Mouse (Mus musculus) bone marrow macrophage, adult 2 months (primary cell): ENCODE results near the gene Prpsap1. TPM values are rescaled to one million over a fixed set of nuclear protein-coding genes. Genes with fewer than 3 reads are reported as not detected.
A peak's percentile ranks its signal among the peaks of the same experiment; 100 is the strongest.

Experiments
- H3K27ac ChIP-seq: 2 replicates; pipeline ENCODE4 v1.5.1; 2012; ENCODE audit warnings: low read depth, low read length; ENCODE audit not compliant: insufficient read depth
- H3K4me1 ChIP-seq: 2 replicates; pipeline ENCODE4 v1.6.1; 2012; ENCODE audit warnings: low read length; ENCODE audit not compliant: control insufficient read depth, insufficient read depth
- H3K4me3 ChIP-seq: 2 replicates; pipeline ENCODE4 v1.5.1; 2012; ENCODE audit warnings: mild to moderate bottlenecking, low read length, moderate library complexity; ENCODE audit not compliant: insufficient read depth
- CTCF ChIP-seq: IDR thresholded peaks from 2 replicates; pipeline ENCODE4 v1.5.1; 2012; ENCODE audit warnings: low read depth, mild to moderate bottlenecking, low read length, moderate library complexity
- POLR2A ChIP-seq: IDR thresholded peaks from 2 replicates; pipeline ENCODE4 v1.6.1; 2012; ENCODE audit warnings: mild to moderate bottlenecking, low read depth, low read length, borderline replicate concordance
- polyA plus RNA-seq: library from polyadenylated mRNA; stranded (reverse); fragments of >200 nt; gene quantifications from 2 replicates; pipeline ENCODE4 v1.2.4, GENCODE M21; 2012; ENCODE audit not compliant: missing spikeins, insufficient read depth, insufficient read length

Gene Prpsap1
- polyA plus RNA-seq, 1 experiment, result 54.5 TPM

DNA sequence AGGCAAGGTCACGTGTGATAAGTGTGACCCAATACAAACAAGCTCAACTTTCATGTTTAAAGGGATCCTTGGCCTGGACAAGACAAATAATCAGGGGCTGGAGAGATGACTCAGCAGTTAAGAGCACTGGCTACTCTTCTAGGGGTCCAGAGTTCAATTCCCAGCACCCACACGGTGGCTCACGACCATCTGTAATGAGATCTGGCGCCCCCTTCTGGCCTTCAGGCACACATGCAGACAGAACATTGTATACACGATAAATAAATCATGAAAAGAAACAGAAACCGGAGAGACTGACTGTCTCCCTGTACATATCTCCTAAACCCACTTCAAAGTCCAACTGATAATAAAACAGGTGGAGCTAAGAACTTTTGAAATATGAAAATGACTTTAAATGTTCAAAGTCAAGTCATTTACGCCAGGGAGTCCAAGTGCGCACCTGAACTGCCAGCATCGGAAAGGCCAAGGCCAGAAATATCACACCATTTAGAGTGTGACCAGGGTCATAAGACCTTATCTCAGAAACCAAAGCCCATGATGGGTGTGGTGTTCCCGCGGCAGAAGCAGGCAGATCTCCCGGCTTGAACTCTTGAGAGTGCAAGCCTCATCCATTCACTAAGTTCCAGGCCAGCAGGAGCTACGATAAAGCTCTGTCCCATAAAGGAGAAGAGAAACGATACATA, 5.2 kb downstream of the Prpsap1 start:
- H3K4me1 ChIP-seq, result peaks cover 12% of the 10 kb centered on the region
- H3K4me3 ChIP-seq, result peak overlapping the region; percentile 99
- no peak overlapping the region for H3K27ac ChIP-seq
- TF ChIP-seq CTCF (peak; percentile 72), POLR2A (no peak)

GRCm38 (mm10) chr11:116488207-116488606, 5.8 kb downstream of the Prpsap1 start:
- no peak overlapping the region for H3K4me3 ChIP-seq
- peaks cover 8% of the 10 kb centered on the region for H3K4me1 ChIP-seq
- TF ChIP-seq CTCF (no peak), POLR2A (no peak)
- no peak overlapping the region for H3K27ac ChIP-seq

DNA sequence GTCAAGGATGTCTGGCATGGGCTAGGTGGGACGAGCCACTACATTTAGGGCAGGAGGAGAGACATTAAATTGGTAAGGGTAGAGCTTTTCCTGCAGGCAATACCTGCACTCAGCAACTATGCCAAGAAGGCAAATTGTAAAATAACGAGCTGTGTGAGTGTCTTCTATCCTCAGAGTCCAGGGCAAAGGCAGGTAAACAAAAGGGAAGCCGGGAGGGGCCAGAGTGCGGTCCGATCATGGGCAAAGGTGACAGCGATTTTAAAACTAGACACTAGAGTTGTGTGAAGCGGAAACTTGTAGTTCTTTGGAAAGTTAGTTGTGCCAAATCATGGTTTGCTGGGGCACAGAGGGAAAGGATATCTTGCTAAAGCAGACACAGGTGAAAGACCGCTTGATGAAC, 9.7 kb downstream of the Prpsap1 start:
- TF ChIP-seq POLR2A, result no peak
- TF ChIP-seq CTCF, result no peak
- no peak overlapping the region for H3K27ac ChIP-seq
- peaks cover 3% of the 10 kb centered on the region; the same call in 1 of the 2 replicates for H3K4me1 ChIP-seq
- H3K4me3 ChIP-seq, result no peak overlapping the region

DNA sequence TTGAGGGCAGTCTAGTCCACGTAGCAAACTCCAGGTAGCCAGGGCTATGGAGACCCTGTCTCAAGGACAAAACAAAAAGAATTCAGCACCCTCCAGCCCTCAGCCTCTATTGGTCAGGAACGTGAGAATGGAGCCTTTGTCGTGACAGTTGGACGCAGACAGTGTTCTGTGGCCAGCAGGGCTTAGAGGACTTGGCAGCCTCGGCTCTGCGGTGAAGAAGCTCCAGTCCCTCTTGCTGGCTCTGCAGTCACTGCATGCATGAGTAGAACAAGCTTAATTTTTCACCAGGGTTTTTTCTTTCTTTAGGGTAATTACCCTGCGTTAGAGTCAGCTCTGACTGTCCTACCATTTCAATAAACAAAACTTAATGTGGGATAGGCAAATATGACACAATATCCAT, 12.2 kb downstream of the Prpsap1 start:
- no peak overlapping the region for H3K4me3 ChIP-seq
- no peak overlapping the region for H3K27ac ChIP-seq
- H3K4me1 ChIP-seq, result no peaks in the 10 kb centered on the region
- TF ChIP-seq POLR2A (no peak), CTCF (no peak)

DNA sequence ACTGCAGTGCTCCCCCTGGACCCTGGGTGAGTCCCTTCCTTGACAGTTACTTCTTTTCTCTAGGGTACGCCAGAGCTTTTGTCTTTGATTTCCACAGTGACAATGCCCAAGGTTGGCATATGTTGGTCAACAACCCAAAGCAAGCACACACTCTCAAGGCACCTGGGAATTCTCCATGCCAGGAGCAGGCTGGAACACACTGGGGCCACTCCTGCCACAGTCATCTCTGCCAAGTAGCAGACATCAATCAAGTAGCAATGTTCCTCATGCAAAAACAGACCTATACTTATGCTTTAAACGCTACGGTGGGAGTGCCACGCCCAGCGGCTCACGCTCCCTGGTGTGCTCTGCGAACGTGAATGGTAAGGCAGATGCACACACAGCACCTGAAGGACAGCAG, 13.0 kb downstream of the Prpsap1 start:
- Histone ChIP-seq H3K4me3 (no peak overlapping the region), H3K4me1 (no peaks in the 10 kb centered on the region), H3K27ac (no peak overlapping the region)
- TF ChIP-seq POLR2A (no peak), CTCF (no peak)

DNA sequence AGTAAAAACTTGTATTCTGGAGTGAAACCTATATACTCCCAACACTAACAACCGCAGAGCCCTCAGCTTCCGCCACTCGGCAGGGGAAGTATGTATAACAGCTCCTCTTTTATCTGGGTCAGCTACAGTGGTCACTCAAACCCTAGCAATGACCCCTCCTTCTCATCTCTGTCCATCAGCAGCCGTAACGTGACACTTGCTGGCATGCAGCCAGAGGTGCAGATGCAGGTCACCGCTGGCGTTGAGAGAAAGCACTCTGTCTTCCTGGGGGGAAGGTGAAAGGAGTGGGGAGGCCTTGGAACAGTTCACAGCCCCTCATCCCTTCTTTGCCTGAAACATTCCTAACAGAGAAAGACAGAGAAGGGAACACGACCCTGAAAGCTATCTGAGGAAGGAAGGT, 14.2 kb downstream of the Prpsap1 start:
- TF ChIP-seq CTCF, result no peak
- no peak for TF ChIP-seq POLR2A
- Histone ChIP-seq H3K4me1 (no peaks in the 10 kb centered on the region), H3K27ac (no peak overlapping the region), H3K4me3 (no peak overlapping the region)

DNA sequence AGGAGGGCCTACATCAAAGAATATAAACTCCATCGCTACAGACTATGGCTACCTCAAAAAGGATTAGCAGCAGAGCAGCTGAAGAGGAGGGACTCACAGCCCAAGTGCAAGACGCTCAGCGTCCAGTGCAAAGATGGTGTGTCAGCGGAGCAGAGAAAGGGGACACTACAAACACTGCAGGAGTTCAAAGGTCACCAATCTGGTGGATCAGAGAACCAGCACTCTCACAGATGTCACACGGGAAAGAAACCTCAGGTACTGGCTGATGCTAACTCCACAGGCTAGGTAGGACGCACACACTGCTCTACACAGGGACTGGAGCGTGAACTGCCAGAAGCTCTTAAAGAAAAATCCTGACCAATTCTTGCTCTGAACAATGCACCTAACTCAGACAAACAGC, 15.0 kb downstream of the Prpsap1 start:
- no peak overlapping the region for H3K4me3 ChIP-seq
- no peak for TF ChIP-seq CTCF
- H3K27ac ChIP-seq, result no peak overlapping the region
- no peaks in the 10 kb centered on the region for H3K4me1 ChIP-seq

- Histone ChIP-seq H3K4me1 (no peaks in the 10 kb centered on the region), H3K27ac (no peak overlapping the region), H3K4me3 (no peak overlapping the region)
- TF ChIP-seq POLR2A (no peak), CTCF (no peak)
These were observed 16.7 kb downstream of the Prpsap1 start for GRCm38 (mm10) chr11:116477160-116477759.

DNA sequence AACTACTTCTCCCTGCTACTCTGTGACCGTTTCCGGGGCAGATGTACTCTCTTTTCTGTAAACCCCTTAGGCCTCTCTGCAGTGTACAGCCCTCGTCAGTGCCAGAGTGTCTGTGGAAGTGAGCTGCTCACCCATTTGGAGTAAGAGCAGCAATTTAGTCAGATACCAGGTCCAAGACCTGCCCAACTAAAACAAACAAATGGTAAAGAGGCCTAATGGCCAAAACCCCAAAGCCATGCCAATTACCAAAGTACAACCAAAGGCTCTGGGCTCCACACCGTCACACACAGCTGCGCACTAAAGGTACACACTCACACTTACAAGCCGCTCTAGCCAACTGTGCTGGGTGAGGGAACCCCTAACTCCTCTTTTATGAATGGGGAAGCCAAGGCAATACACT, 17.3 kb downstream of the Prpsap1 start:
- no peaks in the 10 kb centered on the region for H3K4me1 ChIP-seq
- no peak overlapping the region for H3K4me3 ChIP-seq
- TF ChIP-seq POLR2A (no peak), CTCF (no peak)
- no peak overlapping the region for H3K27ac ChIP-seq

GRCm38 (mm10) chr11:116476041-116476440, 18.0 kb downstream of the Prpsap1 start:
- no peak for TF ChIP-seq POLR2A
- TF ChIP-seq CTCF, result no peak
- Histone ChIP-seq H3K4me1 (no peaks in the 10 kb centered on the region), H3K27ac (no peak overlapping the region), H3K4me3 (no peak overlapping the region)
